Mouse (Mus musculus): ENCODE data around the gene Camk1d.

DNA sequence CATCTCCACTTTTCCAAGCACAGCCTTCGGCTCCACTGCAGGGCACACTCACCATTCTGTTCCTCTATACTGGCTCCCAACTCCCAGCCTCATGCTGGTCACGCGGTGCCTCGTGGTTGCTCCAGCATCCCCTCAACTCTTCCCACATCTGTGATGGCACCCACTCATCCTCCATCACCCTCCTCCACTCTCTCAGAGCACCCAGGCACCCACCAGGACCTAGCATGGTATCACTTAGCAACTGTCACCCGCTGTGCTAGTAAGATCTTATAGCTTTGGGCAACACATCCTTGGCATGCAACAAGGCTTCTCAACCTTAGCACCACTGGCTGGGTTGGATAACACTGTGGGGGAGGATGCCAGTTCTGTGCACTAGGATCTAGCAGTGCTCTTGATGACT, 115.8 kb downstream of the Camk1d start:
- TF ChIP-seq CTCF (IDR thresholded peaks at IDR 0.05; ENCODE audit: low read depth) (no peak), EP300 (IDR thresholded peaks at IDR 0.05; ENCODE audit: low read depth) (no peak)

All from liver, embryonic 14.5 days (tissue).